Mouse (Mus musculus) G1E (cell line): ENCODE results near the gene Zfp710.

Experiments used
- CTCF ChIP-seq: IDR thresholded peaks from 2 replicates; pipeline ENCODE4 v1.5.1; 2012; ENCODE audit warnings: low read depth, low read length, inconsistent platforms, mixed read lengths
- GATA1 ChIP-seq: IDR thresholded peaks from 2 replicates; pipeline ENCODE4 v1.6.1; 2012; ENCODE audit warnings: borderline replicate concordance, low read length, inconsistent platforms, mixed read lengths
- GATA2 ChIP-seq: IDR thresholded peaks from 2 replicates; pipeline ENCODE4 v1.6.1; 2012; ENCODE audit warnings: low read depth, low read length, inconsistent platforms, borderline replicate concordance
- POLR2AphosphoS5 ChIP-seq: IDR thresholded peaks from 2 replicates; pipeline ENCODE4 v1.6.1; 2012; ENCODE audit warnings: low read depth, low read length, inconsistent platforms; ENCODE audit not compliant: insufficient replicate concordance
- TAL1 ChIP-seq: conservative IDR thresholded peaks from 2 replicates; pipeline ENCODE4 v1.6.1; 2012; ENCODE audit warnings: low read depth, low read length, inconsistent platforms, mixed read lengths

DNA sequence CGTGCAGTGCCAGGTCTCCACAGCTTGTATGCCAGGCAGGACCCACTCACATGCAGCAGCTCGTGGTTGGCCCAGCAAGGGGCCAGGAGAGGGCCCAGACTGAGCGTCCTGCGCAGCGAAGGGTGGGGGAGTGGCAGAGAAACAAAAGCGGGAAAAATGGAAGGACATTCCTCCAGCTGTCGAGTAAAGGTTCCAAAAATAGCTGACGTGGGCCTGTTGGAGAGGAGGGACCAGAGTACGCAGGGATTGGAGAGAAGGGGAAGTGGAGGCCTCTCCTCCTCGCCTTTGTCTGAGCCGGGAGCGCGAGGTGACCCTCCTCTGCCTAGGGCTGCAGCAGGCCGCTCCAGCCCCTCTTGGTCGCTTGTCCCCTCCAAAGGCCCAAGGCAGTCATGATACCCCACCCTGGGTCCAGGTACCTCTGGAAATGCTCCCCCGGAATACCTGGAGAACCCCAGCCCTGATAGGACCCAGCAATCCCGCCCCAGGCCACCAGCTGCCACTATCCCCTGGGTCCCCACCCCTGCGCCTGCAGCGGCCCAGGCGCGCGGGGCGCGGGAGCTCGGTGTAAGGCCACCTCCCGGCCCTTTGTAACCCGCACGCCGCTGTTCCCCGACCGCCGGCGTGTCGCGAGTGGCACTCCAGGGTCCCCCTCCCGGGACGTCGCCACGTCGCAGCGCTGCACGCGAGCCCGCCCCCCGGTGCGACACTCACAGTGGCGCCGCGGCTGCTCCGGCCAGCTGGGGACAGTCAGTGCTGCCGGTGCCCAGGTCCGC is 90.0 kb downstream of the Zfp710 start:
- TF ChIP-seq CTCF (no peak), GATA1 (no peak), POLR2AphosphoS5 (no peak), GATA2 (no peak), TAL1 (no peak)
